Mouse (Mus musculus) kidney, postnatal 36 days (tissue): ENCODE data around the gene Nfe2l1.

Experiments used
- DNase-seq, 2 experiments: peaks; one replicate each; pipeline ENCODE4 v3.0.0; 2021 to 2022; ENCODE audit warnings: mixed read lengths in 2 of 2

Gene Nfe2l1

GRCm38 (mm10) chr11:96776968-96777962, 52.5 kb downstream of the Nfe2l1 start, which contains the start of gene Snx11:
TSS of gene Snx11 (minus strand) at chr11:96777559.
- peak; percentile 100 for DNase-seq

- peak in 1 of 2 experiments; percentile 24 for DNase-seq
These were observed 53.7 kb downstream of the Nfe2l1 start for GRCm38 (mm10) chr11:96776068-96776467.

- no peak for DNase-seq
These were observed 54.1 kb downstream of the Nfe2l1 start for GRCm38 (mm10) chr11:96775665-96776064.

GRCm38 (mm10) chr11:96775063-96775462, 54.7 kb downstream of the Nfe2l1 start:
- DNase-seq = no peak

- no peak for DNase-seq
These were observed 55.2 kb downstream of the Nfe2l1 start for GRCm38 (mm10) chr11:96774536-96774935.

- no peak for DNase-seq
These were observed 57.4 kb downstream of the Nfe2l1 start for GRCm38 (mm10) chr11:96772413-96772812.

- no peak for DNase-seq
These were observed 58.3 kb downstream of the Nfe2l1 start for GRCm38 (mm10) chr11:96771274-96771975.

GRCm38 (mm10) chr11:96768240-96768639, 61.5 kb downstream of the Nfe2l1 start:
- DNase-seq = no peak
